Mouse (Mus musculus) heart, embryonic 14.5 days (tissue): Measurements from ENCODE around the gene Tspan17. TPM values are rescaled to one million over a fixed set of nuclear protein-coding genes. Genes with fewer than 3 reads are reported as not detected.

ENCODE experiments used
- ATAC-seq: fragments of 200-750 bp; cut with Nextera tagmentation; 2 replicates; pipeline ENCODE4 v1.8.0; 2017; ENCODE audit warnings: low read depth, moderate TSS enrichment; ENCODE audit not compliant: insufficient number of reproducible peaks, insufficient read depth, low FRiP score
- H3K27ac ChIP-seq, 2 experiments: fragments of 200-500 bp in 1 of 2; fragments of 300-500 bp in 1 of 2; sonication (generic) in 1 of 2; replicated peaks in 1 of 2; 2 replicates each; pipeline ENCODE4 v1.5.1; 2012 to 2014; ENCODE audit warnings: low read depth in 2 of 2, low read length in 2 of 2, control low read depth in 1 of 2, mild to moderate bottlenecking in 1 of 2, mixed read lengths in 1 of 2; ENCODE audit not compliant: control insufficient read depth in 1 of 2, insufficient read depth in 1 of 2
- H3K27me3 ChIP-seq: fragments of 300-500 bp; sonication (generic); 2 replicates; pipeline ENCODE4 v1.6.1; 2014; ENCODE audit warnings: mild to moderate bottlenecking, low read length, control low read depth; ENCODE audit not compliant: control insufficient read depth, insufficient read depth
- H3K36me3 ChIP-seq: fragments of 300-500 bp; sonication (generic); 2 replicates; pipeline ENCODE4 v1.6.1; 2014; ENCODE audit warnings: mild to moderate bottlenecking, control low read depth, low read length, mixed read lengths; ENCODE audit not compliant: control insufficient read depth, insufficient read depth
- H3K4me1 ChIP-seq, 2 experiments: fragments of 200-500 bp in 1 of 2; fragments of 300-500 bp in 1 of 2; sonication (generic) in 1 of 2; 2 replicates each; pipeline ENCODE4 v1.6.1; 2012 to 2014; ENCODE audit warnings: low read length in 2 of 2, control low read depth in 1 of 2, mixed read lengths in 1 of 2; ENCODE audit not compliant: control insufficient read depth in 2 of 2, insufficient read depth in 2 of 2
- H3K4me2 ChIP-seq: fragments of 300-500 bp; sonication (generic); 2 replicates; pipeline ENCODE4 v1.6.1; 2014; ENCODE audit warnings: mild to moderate bottlenecking, low read length
- H3K4me3 ChIP-seq, 2 experiments: fragments of 200-500 bp in 1 of 2; fragments of 300-500 bp in 1 of 2; sonication (generic) in 1 of 2; 2 replicates each; pipeline ENCODE4 v1.5.1; 2012 to 2014; ENCODE audit warnings: low read length in 2 of 2, mild to moderate bottlenecking in 2 of 2, control low read depth in 1 of 2, low read depth in 1 of 2, moderate library complexity in 1 of 2; ENCODE audit not compliant: control insufficient read depth in 1 of 2, insufficient read depth in 1 of 2
- H3K9ac ChIP-seq: fragments of 300-500 bp; sonication (generic); 2 replicates; pipeline ENCODE4 v1.6.1; 2014; ENCODE audit warnings: mild to moderate bottlenecking, low read length
- H3K9me3 ChIP-seq: fragments of 300-500 bp; sonication (generic); 2 replicates; pipeline ENCODE4 v1.6.1; 2016; ENCODE audit warnings: low read length, control low read depth; ENCODE audit not compliant: control insufficient read depth
- WGBS: fragments of 180-500 bp; shearing (Covaris S2); extraction: QIAGEN DNeasy Blood & Tissue Kit; methylation state at CpG from one replicate; pipeline ENCODE4 v1.1.7; 2014; 5-methylcytosine and 5-hydroxymethylcytosine counted together
- polyA plus RNA-seq: library from polyadenylated mRNA; unstranded; fragments of >200 nt; fragmentation: Nextera tagmentation; extraction: Ambion mirVana; gene quantifications from 2 replicates; pipeline ENCODE4 v1.2.1, GENCODE M21; 2014

Gene Tspan17
- polyA plus RNA-seq, 1 experiment from 2014 or later: 4.2 TPM

- H3K27me3 ChIP-seq: no peaks in the 10 kb centered on the region; the same call in 1 of the 2 replicates
- H3K4me2 ChIP-seq: no peak overlapping the region
- no peaks in the 10 kb centered on the region for H3K36me3 ChIP-seq
- no peaks in the 10 kb centered on the region for H3K4me1 ChIP-seq
- 0 out of 2 replicates have a peak, but pooled peaks cover 9% of the 10 kb centered on the region for H3K9me3 ChIP-seq
- ATAC-seq: no peak
- H3K4me3 ChIP-seq: no peak overlapping the region
- H3K9ac ChIP-seq: no peak overlapping the region
- 58% methylated on average over 8 of the region's 8 CpGs for WGBS
- no peak overlapping the region for H3K27ac ChIP-seq
Measured at GRCm38 (mm10) chr13:54844579-54844978, 55.4 kb downstream of the Tspan17 start.

Other genes with a start within 250 kb of the Tspan17 start
- 123 and 128 TPM in 2 replicates for gene 4833439L19Rik, start 223.9 kb upstream of the Tspan17 start, polyA plus RNA-seq
- gene Arl10, start 214.4 kb upstream of the Tspan17 start, polyA plus RNA-seq: 16.1 and 19.2 TPM in 2 replicates
- 46.5 and 48.9 TPM in 2 replicates for gene Nop16, start 199.3 kb upstream of the Tspan17 start, polyA plus RNA-seq
- 318 and 319 TPM in 2 replicates for gene Higd2a, start 199.2 kb upstream of the Tspan17 start, polyA plus RNA-seq
- gene Cltb, start 178.0 kb upstream of the Tspan17 start, polyA plus RNA-seq: 37.9 and 45.0 TPM in 2 replicates
- gene Faf2, start 167.6 kb upstream of the Tspan17 start, polyA plus RNA-seq: 57.1 and 64.4 TPM in 2 replicates
- gene Rnf44, start 95.5 kb upstream of the Tspan17 start, polyA plus RNA-seq: 52.1 and 60.2 TPM in 2 replicates
- not detected in 2 replicates for gene Cdhr2, start 87.9 kb upstream of the Tspan17 start, polyA plus RNA-seq
- gene Gprin1, start 39.5 kb upstream of the Tspan17 start, polyA plus RNA-seq: 0.08 and 0.12 TPM in 2 replicates
- not detected in 2 replicates for gene Sncb, start 22.8 kb upstream of the Tspan17 start, polyA plus RNA-seq
- not detected in 2 replicates for gene Eif4e1b, start 5.4 kb upstream of the Tspan17 start, polyA plus RNA-seq
- 2.3 and 2.7 TPM in 2 replicates for gene Unc5a, start 160.0 kb downstream of the Tspan17 start, polyA plus RNA-seq
- gene Hk3, start 232.0 kb downstream of the Tspan17 start, polyA plus RNA-seq: 0.72 and 1.0 TPM in 2 replicates